Mouse (Mus musculus): ENCODE data around the gene Esr1. TPM values are rescaled to one million over a fixed set of nuclear protein-coding genes. Genes with fewer than 3 reads are reported as not detected.
"Not testable (repeated sequence)": the region's sequence is repeated elsewhere in the genome, so short reads cannot be mapped to it uniquely, and the experiment has no call there.

The Esr1 gene
- polyA plus RNA-seq, 1 experiment from 2014 or later = 0.77 TPM

- no peaks in the 10 kb centered on the region for H3K9me3 ChIP-seq (ENCODE audit: control insufficient read depth)
- no peak overlapping the region for H3K9ac ChIP-seq (ENCODE audit: low read depth, low read length)
- no peaks in the 10 kb centered on the region for H3K36me3 ChIP-seq (ENCODE audit: control insufficient read depth, insufficient read depth)
- no peaks in the 10 kb centered on the region for H3K27me3 ChIP-seq (replicated peaks; ENCODE audit: control insufficient read depth, insufficient read depth, low read length)
- TF ChIP-seq CTCF (IDR thresholded peaks at IDR 0.05; ENCODE audit: low read depth) = no peak
- no peak overlapping the region for H3K27ac ChIP-seq (ENCODE audit: low read depth, low read length)
- no peak overlapping the region for H3K4me3 ChIP-seq (ENCODE audit: low read depth, low read length)
- H3K4me1 ChIP-seq (replicated peaks; ENCODE audit: control insufficient read depth, insufficient read depth, low read length) = no peaks in the 10 kb centered on the region
- WGBS = 66% methylated on average over 2 of the region's 2 CpGs
- H3K4me2 ChIP-seq (replicated peaks; ENCODE audit: low read depth) = no peak overlapping the region
- no peak for ATAC-seq
Measured at GRCm38 (mm10) chr10:4600796-4601474, 10.5 kb upstream of the Esr1 start.

- H3K27me3 ChIP-seq (replicated peaks; ENCODE audit: control insufficient read depth, insufficient read depth, low read length); H3K4me1 ChIP-seq (replicated peaks; ENCODE audit: control insufficient read depth, insufficient read depth, low read length); H3K36me3 ChIP-seq (ENCODE audit: control insufficient read depth, insufficient read depth); H3K4me3 ChIP-seq (ENCODE audit: low read depth, low read length); ATAC-seq; H3K27ac ChIP-seq (ENCODE audit: low read depth, low read length); H3K9ac ChIP-seq (ENCODE audit: low read depth, low read length); H3K4me2 ChIP-seq (replicated peaks; ENCODE audit: low read depth); H3K9me3 ChIP-seq (ENCODE audit: control insufficient read depth): not testable (repeated sequence)
Measured at GRCm38 (mm10) chr10:4601612-4602011, 9.8 kb upstream of the Esr1 start.

- no peak overlapping the region for H3K4me3 ChIP-seq (ENCODE audit: low read depth, low read length)
- WGBS = 81% methylated on average over 4 of the region's 4 CpGs
- no peaks in the 10 kb centered on the region for H3K27me3 ChIP-seq (replicated peaks; ENCODE audit: control insufficient read depth, insufficient read depth, low read length)
- TF ChIP-seq CTCF (IDR thresholded peaks at IDR 0.05; ENCODE audit: low read depth) = no peak
- no peak for ATAC-seq
- H3K9ac ChIP-seq (ENCODE audit: low read depth, low read length) = no peak overlapping the region
- H3K9me3 ChIP-seq (ENCODE audit: control insufficient read depth) = no peaks in the 10 kb centered on the region
- no peak overlapping the region for H3K4me2 ChIP-seq (replicated peaks; ENCODE audit: low read depth)
- no peak overlapping the region for H3K27ac ChIP-seq (ENCODE audit: low read depth, low read length)
- no peaks in the 10 kb centered on the region for H3K36me3 ChIP-seq (ENCODE audit: control insufficient read depth, insufficient read depth)
- no peaks in the 10 kb centered on the region for H3K4me1 ChIP-seq (replicated peaks; ENCODE audit: control insufficient read depth, insufficient read depth, low read length)
Measured at GRCm38 (mm10) chr10:4602466-4602865, 8.9 kb upstream of the Esr1 start.

GRCm38 (mm10) chr10:4604527-4605209, 6.7 kb upstream of the Esr1 start:
- Histone ChIP-seq H3K4me3 (ENCODE audit: low read depth, low read length) (no peak overlapping the region), H3K36me3 (ENCODE audit: control insufficient read depth, insufficient read depth) (no peaks in the 10 kb centered on the region), H3K4me2 (replicated peaks; ENCODE audit: low read depth) (no peak overlapping the region), H3K4me1 (replicated peaks; ENCODE audit: control insufficient read depth, insufficient read depth, low read length) (no peaks in the 10 kb centered on the region), H3K27ac (ENCODE audit: low read depth, low read length) (no peak overlapping the region), H3K9ac (ENCODE audit: low read depth, low read length) (no peak overlapping the region), H3K9me3 (ENCODE audit: control insufficient read depth) (no peaks in the 10 kb centered on the region), H3K27me3 (replicated peaks; ENCODE audit: control insufficient read depth, insufficient read depth, low read length) (no peaks in the 10 kb centered on the region)
- TF ChIP-seq CTCF (IDR thresholded peaks at IDR 0.05; ENCODE audit: low read depth) = no peak
- ATAC-seq = no peak
- 59% methylated on average over 4 of the region's 4 CpGs for WGBS

- no peak overlapping the region for H3K4me3 ChIP-seq (ENCODE audit: low read depth, low read length)
- H3K4me1 ChIP-seq (replicated peaks; ENCODE audit: control insufficient read depth, insufficient read depth, low read length) = no peaks in the 10 kb centered on the region
- H3K27me3 ChIP-seq (replicated peaks; ENCODE audit: control insufficient read depth, insufficient read depth, low read length) = no peaks in the 10 kb centered on the region
- ATAC-seq = no peak
- no peaks in the 10 kb centered on the region for H3K36me3 ChIP-seq (ENCODE audit: control insufficient read depth, insufficient read depth)
- 84% methylated on average over 2 of the region's 2 CpGs for WGBS
- no peak overlapping the region for H3K4me2 ChIP-seq (replicated peaks; ENCODE audit: low read depth)
- TF ChIP-seq CTCF (IDR thresholded peaks at IDR 0.05; ENCODE audit: low read depth) = no peak
- no peak overlapping the region for H3K9ac ChIP-seq (ENCODE audit: low read depth, low read length)
- H3K27ac ChIP-seq (ENCODE audit: low read depth, low read length) = no peak overlapping the region
- no peaks in the 10 kb centered on the region for H3K9me3 ChIP-seq (ENCODE audit: control insufficient read depth)
Measured at GRCm38 (mm10) chr10:4610234-4610633, 1.2 kb upstream of the Esr1 start.

- no peak for TF ChIP-seq CTCF (IDR thresholded peaks at IDR 0.05; ENCODE audit: low read depth)
- Histone ChIP-seq H3K4me2 (replicated peaks; ENCODE audit: low read depth) (peak overlapping the region; percentile 75), H3K4me3 (ENCODE audit: low read depth, low read length) (peak overlapping the region; percentile 29), H3K27ac (ENCODE audit: low read depth, low read length) (no peak overlapping the region), H3K36me3 (ENCODE audit: control insufficient read depth, insufficient read depth) (no peaks in the 10 kb centered on the region), H3K9me3 (ENCODE audit: control insufficient read depth) (no peaks in the 10 kb centered on the region), H3K9ac (ENCODE audit: low read depth, low read length) (no peak overlapping the region), H3K27me3 (replicated peaks; ENCODE audit: control insufficient read depth, insufficient read depth, low read length) (no peaks in the 10 kb centered on the region), H3K4me1 (replicated peaks; ENCODE audit: control insufficient read depth, insufficient read depth, low read length) (no peaks in the 10 kb centered on the region)
- ATAC-seq = no peak
- WGBS = 45% methylated on average over 22 of the region's 22 CpGs
Measured at GRCm38 (mm10) chr10:4612313-4613036, 1.1 kb downstream of the Esr1 start.

Data from intestine, postnatal 0 days (tissue).